Mouse (Mus musculus): ENCODE measurements around the gene Olfr49.

Gene Olfr49

GRCm38 (mm10) chr14:54260196-54260595 lies 24.5 kb downstream of the Olfr49 start:
- DNase-seq = no peak

GRCm38 (mm10) chr14:54259722-54260085 lies 25.0 kb downstream of the Olfr49 start:
- no peak for DNase-seq

- DNase-seq = peak; percentile 86
Measured at GRCm38 (mm10) chr14:54259003-54259721, 25.6 kb downstream of the Olfr49 start.

- DNase-seq = no peak
Measured at GRCm38 (mm10) chr14:54258131-54258670, 26.5 kb downstream of the Olfr49 start.

GRCm38 (mm10) chr14:54254670-54255202 lies 30.0 kb downstream of the Olfr49 start:
- DNase-seq = no peak

GRCm38 (mm10) chr14:54253741-54254291 lies 30.9 kb downstream of the Olfr49 start, which contains the start of the genes Dad1 and Abhd4:
Gene Dad1, minus strand, starts transcription at chr14:54254104.
Gene Abhd4, plus strand, starts transcription at chr14:54254188.
- DNase-seq = peak; percentile 98

- no peak for DNase-seq
Measured at GRCm38 (mm10) chr14:54250122-54250521, 34.6 kb downstream of the Olfr49 start.

GRCm38 (mm10) chr14:54249326-54249725 lies 35.4 kb downstream of the Olfr49 start:
- DNase-seq = no peak

- no peak for DNase-seq
Measured at GRCm38 (mm10) chr14:54246232-54246631, 38.5 kb downstream of the Olfr49 start.

GRCm38 (mm10) chr14:54244183-54244582 lies 40.6 kb downstream of the Olfr49 start:
- no peak for DNase-seq

- no peak for DNase-seq
Measured at GRCm38 (mm10) chr14:54240542-54240941, 44.2 kb downstream of the Olfr49 start.

- DNase-seq = peak; percentile 77
Measured at GRCm38 (mm10) chr14:54239002-54239736, 45.6 kb downstream of the Olfr49 start.

GRCm38 (mm10) chr14:54236881-54237280 lies 47.9 kb downstream of the Olfr49 start:
- DNase-seq = no peak

- DNase-seq = no peak
Measured at GRCm38 (mm10) chr14:54235825-54236540, 48.8 kb downstream of the Olfr49 start.

- no peak for DNase-seq
Measured at GRCm38 (mm10) chr14:54234231-54235040, 50.3 kb downstream of the Olfr49 start.

- no peak for DNase-seq
Measured at GRCm38 (mm10) chr14:54233559-54234143, 51.1 kb downstream of the Olfr49 start.

- DNase-seq = peak; percentile 56
Measured at GRCm38 (mm10) chr14:54232811-54233558, 51.8 kb downstream of the Olfr49 start.

- no peak for DNase-seq
Measured at GRCm38 (mm10) chr14:54232143-54232542, 52.6 kb downstream of the Olfr49 start.

GRCm38 (mm10) chr14:54231176-54231956 lies 53.4 kb downstream of the Olfr49 start:
- DNase-seq = no peak
